Mouse (Mus musculus) A20 (cell line): ENCODE measurements at regions not wholly inside any gene's neighbourhood (a gene's known extent, or its start where the extent isn't known, plus 50 kb on each side); places are given as distances from the start of the nearest gene placed in this dataset.

Experiments used
- DNase-seq: peaks from one replicate; pipeline ENCODE4 v3.0.0-alpha.2; 2011; ENCODE audit warnings: low read depth, low spot score

DNA sequence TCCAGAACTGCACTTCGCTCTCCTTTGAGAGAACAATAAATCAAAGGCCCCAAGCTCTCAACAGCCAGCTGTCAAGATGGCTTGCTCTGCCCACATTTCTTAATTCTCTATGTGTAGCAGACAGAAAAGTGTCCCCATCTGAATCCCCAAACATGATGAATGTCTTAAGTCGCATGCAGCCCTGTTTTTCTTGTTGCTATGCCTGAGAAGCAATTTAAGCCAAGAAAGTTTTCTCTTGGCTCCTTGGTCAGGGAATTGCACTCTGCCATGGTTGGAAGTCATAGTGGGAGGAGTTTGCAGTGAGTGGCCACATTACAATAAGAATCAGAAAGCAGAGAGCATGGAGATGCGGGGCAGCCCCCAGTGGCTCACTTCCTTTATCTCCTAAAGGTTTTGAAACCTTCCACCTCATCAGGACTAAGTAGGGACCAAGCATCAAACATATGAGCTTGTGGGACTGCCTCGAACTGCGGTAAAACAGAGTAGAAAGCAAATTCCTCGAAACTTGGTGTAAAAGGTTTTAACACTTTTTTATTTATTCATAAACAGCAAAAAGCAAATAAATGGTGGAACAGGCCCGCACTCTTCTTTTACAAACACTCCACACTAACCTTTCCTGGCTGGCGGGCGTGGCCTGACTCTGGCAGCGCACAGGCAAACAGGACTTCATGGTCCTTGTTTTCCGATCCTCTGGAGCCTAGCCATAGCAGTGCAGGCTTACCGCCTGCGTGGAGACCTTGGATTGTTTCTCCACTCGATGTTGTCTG is 227.4 kb downstream of the Ankrd50 start:
- peak; percentile 19 for DNase-seq

DNA sequence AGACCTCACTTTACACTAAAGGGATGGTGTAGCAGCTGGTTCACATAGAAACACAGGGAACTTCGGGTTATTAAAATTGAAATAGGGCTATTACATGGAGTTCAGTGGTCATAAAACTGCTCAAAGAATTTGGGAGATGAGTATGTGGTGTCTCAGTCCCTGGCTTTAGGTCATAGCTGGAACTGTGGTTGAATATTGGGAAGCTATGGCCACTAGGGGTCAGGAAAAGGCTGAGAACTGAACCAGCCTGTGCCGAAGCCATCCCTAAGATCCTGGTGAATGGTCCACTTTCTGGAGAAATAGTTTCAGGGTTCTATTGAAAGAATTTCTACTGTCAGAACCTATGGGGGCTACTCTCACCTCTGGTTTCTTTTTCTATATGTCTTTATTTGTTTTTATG is 229.0 kb downstream of the Ankrd50 start:
- no peak for DNase-seq

GRCm38 (mm10) chr3:38254896-38255295 is 229.7 kb downstream of the Ankrd50 start:
- no peak for DNase-seq

GRCm38 (mm10) chr3:38251592-38251991 is 233.1 kb downstream of the Ankrd50 start:
- peak; percentile 31 for DNase-seq

- no peak for DNase-seq
Measured at GRCm38 (mm10) chr3:38250552-38250951, 234.1 kb downstream of the Ankrd50 start.

DNA sequence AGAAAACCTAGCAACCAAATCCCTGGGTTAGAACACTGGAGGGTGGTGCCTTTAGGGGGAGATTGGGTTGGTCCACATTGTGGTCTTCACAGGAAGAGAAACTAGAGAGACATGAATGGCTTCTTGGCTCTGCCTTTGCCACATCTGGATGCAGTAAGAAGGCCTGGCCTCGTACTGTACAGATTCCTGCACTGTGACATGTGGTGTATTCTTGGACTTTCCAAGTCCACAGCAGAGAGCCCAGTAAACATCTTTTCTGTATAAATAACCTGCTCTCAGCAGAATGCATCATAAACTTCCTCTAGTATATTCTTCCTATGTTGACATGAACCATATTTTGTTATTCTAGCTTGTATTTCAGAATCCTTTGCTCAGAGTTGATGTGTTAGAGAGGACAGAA is 235.7 kb downstream of the Ankrd50 start:
- no peak for DNase-seq

- no peak for DNase-seq
Measured at GRCm38 (mm10) chr3:38246439-38246838, 238.2 kb downstream of the Ankrd50 start.

- no peak for DNase-seq
Measured at GRCm38 (mm10) chr3:38243209-38243608, 241.4 kb downstream of the Ankrd50 start.

GRCm38 (mm10) chr3:38237616-38238015 is 247.0 kb downstream of the Ankrd50 start:
- peak; percentile 53 for DNase-seq

- no peak for DNase-seq
Measured at GRCm38 (mm10) chr3:38235736-38236083, 248.9 kb downstream of the Ankrd50 start.

DNA sequence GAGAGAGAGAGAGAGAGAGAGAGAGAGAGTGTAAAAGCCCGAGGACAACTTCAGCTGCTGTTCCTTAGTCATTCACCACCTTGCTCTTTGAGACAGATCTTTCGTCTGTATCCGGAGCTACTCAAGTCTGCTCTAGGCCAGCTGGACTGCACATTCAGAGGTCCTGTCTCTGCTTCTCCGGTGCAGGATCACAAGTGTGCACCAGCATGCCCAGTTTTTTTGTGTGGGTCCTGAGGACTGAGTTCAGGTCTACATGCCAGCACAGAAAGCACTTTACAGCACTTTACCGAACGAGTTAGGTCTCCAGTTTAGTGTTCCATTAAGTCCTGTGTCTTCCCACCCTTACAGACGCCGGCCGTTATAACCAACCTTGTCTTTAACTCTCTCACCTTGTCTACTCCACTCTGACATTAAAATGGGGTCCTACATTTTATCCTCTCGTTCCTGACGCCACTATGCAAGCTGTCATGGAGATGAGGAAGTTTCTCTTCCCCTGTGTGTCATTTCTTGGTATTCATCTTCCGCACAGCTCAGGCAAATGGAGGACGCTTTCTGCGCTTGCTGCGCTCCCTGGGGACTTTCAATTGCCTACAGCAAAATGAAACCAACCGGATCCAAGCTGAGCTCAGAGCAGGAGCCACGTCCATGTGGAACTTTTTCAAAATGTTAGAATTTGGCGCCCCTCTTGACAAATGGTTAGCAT is 249.5 kb downstream of the Ankrd50 start:
- DNase-seq: peak; percentile 64

DNA sequence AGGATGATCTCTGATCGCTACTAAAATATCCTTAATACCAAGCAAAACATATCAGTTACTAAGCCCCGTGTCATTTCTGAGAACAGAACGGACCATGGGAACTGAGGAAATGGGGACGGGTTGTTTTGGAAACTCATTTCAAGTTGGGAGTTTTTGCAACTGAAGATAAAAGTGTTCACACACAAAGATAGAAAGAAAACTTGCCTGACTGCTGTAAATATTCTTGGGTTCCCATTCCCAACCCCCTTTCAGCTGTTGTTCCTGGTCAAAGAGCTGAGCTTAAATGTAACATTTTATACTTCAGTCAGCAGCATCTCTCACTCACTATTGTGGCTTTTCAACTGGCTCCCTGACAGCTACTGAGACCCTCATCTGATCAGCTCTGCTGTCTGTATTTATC is 250.1 kb downstream of the Ankrd50 start:
- no peak for DNase-seq

GRCm38 (mm10) chr3:38234006-38234405 is 250.6 kb downstream of the Ankrd50 start:
- no peak for DNase-seq

GRCm38 (mm10) chr3:38233091-38233490 is 251.6 kb downstream of the Ankrd50 start:
- DNase-seq: no peak

- no peak for DNase-seq
Measured at GRCm38 (mm10) chr3:38232111-38233076, 252.2 kb downstream of the Ankrd50 start.

DNA sequence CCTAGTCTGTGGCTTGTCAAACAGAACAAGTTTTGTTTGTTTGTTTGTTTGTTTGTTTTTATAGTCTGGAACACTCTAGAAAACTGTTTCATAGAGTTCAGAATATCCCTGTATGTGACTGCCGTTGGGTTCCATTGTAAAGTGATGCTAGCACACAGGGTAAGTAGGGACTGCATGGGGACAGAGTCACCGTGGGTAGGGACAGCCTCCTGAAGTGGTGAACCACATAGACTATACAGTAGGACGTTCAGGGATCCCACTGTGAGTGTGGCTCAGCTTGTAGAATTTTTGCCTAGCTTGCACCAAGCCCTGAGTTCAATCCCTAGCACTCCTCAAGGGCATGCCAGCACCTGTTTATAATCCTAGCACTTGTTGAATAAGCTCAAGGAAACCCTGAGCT is 253.1 kb downstream of the Ankrd50 start:
- no peak for DNase-seq

DNA sequence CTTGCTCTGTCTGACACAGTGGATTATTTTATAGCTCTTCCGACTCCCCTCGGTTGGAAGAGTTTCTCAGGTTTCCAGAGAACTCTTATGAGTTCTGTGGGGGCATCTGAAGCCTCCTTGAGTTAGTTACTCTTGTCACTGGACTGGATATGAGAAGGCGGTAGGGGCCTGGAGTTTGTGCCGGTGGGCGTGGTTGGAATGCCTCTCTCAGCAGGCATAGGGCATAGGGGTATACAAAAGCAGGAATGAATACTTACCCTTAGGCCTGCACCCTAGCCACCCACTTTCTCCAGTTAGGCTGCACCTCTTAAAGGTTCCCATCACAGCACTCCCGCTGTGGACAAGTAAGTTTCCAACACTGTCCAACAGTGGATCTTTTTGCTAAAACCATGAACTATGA is 253.8 kb downstream of the Ankrd50 start:
- DNase-seq: no peak

DNA sequence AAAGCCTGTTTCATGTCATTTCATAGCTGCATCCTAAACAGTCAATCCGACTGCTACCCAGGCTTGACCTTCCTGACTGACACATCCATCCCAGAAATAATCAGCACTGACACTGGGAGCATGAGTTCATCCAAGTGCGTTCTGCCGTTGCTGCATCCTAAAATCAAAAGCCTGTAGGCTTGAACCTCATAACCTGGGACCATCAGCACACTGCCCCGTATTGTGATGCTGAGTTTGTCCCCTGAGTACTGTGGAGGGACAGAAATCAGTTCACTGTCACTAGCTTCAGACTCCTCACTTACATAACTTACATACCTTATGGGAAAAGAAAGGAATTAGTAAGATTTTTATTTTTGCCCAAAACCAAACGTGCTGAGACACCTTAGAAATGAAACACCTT is 255.0 kb downstream of the Ankrd50 start:
- DNase-seq: no peak

- DNase-seq: no peak
Measured at GRCm38 (mm10) chr3:38229051-38229450, 255.6 kb downstream of the Ankrd50 start.

DNA sequence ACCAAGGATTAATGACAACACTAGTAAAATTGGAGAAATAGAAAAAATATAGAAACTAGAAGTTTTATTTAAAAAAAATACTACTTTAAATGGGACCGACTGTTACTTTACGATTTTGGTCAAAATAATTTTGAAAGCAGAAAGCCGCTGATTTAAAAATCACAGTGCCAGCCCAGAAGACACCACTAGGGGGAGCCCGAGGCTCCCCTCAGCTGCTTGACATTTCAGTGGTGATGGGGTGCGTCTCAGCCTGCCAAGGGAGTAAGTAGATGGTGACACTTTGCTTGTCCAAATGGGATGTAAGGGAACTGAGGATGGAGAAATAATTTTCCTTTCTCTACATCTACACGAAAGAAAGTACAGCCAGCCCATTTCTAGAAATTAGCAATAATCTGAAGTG is 257.0 kb downstream of the Ankrd50 start:
- DNase-seq: peak; percentile 61

DNA sequence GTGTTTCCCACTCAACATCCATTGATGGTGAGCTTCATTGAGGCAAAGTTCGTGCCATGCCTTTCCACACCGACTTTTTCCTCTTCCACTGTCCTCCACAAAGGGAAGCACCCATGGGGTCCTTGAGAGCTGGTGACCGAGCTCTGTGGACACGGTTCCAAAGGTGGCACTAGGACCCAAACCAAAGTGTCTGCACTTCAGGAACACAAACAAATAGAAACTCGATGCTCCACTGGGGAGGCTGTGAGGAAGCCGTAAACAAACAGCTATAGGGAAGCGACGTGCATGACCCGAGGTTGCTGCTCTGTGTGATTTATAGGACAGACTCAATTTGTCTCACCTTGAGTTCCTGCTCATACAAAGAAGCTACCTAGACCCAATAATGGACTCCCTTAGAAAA is 257.5 kb downstream of the Ankrd50 start:
- DNase-seq: no peak

- DNase-seq: no peak
Measured at GRCm38 (mm10) chr3:38226147-38226546, 258.5 kb downstream of the Ankrd50 start.
